Mouse (Mus musculus) kidney, adult 18-20 months (tissue): ENCODE results near the gene Mthfd1l.

Experiments used
- DNase-seq: peaks from one replicate; pipeline ENCODE4 v3.0.0; 2021

Mthfd1l gene

DNA sequence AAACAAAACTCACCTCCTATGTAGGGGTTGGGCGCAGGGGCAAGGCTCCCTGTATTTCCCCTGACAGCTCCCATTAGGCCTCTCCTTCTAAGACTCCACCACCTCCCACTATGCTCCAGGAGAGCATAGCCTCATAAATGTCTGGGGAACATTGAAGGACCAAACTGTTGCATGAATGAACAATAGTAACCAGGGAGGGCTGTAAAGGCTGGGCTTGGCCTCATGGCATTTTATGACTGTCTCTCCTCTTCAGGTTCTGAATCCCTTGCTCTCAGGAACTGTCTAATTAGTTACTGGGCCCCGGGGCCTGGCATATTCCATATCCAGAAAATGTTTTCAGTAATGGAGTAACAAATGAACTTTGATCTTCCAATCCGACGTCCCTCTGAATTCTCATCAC, 112.0 kb downstream of the Mthfd1l start:
- DNase-seq, result no peak

DNA sequence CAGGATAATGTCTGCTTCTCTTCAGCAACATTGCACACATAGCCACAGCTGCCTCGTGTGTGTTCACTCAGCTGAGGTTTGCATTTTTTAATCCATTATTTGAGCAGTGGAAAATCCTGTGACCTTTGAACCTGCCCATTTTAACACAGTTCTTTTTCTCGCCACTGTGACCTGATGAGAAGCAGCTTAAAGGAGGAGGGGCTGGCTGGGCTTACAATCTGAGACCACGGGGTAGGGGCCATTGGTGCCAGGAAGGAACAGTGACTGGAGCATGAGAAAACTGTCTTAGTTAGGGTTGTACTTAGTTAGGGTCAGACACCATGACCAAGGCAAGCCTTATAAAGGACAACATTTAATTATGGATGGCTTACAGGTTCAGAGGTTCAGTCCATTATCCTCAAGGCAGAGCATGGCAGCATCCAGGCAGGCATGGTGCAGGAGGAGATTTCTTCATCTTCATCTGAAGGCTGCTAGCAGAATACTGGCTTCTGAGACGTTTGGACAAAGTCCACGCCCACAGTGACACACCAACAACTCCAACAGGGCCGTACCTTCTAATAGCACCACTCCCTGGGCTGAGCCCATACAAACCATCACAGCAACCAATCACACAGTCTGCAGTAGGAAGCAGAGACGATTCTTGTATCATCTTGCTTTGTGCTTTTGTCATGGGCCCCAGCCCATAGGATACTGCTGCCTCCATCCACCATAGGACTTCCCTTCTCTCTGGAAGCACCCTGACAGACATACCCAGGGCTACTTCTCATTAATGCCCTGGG, 112.6 kb downstream of the Mthfd1l start:
- no peak for DNase-seq

DNA sequence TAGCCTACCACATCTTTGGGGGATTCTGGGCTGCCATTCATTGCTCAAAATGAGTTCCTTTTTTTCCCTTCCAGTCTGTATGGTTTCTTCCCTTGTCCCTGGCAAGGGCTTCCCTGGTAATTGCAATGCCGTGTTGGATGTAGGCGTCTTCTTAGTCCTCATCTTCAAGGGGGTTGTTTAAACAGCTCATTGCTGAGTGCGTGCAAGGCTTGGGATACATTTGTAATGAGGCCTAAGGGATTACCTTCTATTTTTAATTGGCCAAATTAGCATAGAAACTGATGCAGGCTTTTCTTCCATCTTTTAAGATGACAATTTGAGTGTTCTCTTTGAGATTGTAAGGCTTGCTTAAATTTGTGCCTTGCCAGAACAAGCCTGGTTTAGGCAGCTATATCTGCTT, 114.6 kb downstream of the Mthfd1l start:
- no peak for DNase-seq

DNA sequence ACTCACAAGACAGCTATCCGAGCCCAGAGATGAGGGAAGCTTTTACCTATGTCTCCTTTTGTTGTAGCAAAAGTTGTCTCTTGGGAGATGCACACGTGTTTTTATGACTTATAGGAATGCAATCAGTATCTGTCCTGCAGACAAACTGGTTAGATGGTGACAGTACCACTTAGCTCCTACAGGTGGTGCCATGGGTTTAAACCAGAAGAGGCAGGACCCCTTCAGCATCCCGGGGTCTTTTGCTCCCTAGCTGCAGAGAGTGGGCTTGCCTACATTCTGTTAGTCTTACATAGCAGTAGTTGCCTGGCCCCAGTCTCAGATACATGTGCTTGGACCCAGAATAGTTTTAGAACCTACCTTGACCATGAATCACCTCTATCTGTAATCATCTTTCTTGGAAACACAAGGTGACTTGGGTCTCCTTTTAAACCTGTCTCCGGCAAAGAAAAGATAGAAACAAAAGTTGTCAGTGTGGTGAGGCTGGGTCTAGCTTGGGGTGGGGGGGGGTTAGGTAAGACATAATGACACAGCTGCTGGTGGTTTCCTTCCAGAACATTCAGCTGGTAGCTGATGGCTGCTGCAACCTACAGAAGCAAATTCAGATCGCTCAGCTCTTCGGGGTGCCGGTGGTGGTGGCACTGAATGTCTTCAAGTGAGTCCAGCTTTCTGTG, 116.0 kb downstream of the Mthfd1l start:
- DNase-seq, result no peak

- DNase-seq, result no peak
Observed at GRCm38 (mm10) chr10:4089885-4090284, 117.0 kb downstream of the Mthfd1l start.

- no peak for DNase-seq
Observed at GRCm38 (mm10) chr10:4092990-4093389, 120.1 kb downstream of the Mthfd1l start.

- no peak for DNase-seq
Observed at GRCm38 (mm10) chr10:4094093-4094817, 121.3 kb downstream of the Mthfd1l start.

DNA sequence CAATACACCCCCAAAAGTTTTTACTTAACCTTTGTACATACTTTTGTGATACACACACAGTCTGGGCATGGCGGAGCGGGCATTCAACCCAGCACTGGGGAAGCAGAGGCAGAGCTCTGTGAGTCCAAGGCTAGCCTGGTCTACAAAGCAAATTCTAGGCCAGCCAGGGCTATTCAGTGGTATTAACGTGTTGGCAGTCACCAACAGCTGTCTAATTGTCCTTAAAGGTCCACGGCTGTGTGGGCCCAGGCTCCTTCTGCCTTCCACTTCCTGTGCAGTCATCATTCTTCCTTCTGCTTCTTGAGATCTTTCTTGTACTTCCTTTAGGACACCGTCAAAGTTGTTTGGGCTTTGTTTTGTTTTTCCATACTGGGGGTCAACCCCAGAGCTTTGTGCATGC, 123.2 kb downstream of the Mthfd1l start:
- no peak for DNase-seq

GRCm38 (mm10) chr10:4100007-4100406, 127.1 kb downstream of the Mthfd1l start:
- no peak for DNase-seq

DNA sequence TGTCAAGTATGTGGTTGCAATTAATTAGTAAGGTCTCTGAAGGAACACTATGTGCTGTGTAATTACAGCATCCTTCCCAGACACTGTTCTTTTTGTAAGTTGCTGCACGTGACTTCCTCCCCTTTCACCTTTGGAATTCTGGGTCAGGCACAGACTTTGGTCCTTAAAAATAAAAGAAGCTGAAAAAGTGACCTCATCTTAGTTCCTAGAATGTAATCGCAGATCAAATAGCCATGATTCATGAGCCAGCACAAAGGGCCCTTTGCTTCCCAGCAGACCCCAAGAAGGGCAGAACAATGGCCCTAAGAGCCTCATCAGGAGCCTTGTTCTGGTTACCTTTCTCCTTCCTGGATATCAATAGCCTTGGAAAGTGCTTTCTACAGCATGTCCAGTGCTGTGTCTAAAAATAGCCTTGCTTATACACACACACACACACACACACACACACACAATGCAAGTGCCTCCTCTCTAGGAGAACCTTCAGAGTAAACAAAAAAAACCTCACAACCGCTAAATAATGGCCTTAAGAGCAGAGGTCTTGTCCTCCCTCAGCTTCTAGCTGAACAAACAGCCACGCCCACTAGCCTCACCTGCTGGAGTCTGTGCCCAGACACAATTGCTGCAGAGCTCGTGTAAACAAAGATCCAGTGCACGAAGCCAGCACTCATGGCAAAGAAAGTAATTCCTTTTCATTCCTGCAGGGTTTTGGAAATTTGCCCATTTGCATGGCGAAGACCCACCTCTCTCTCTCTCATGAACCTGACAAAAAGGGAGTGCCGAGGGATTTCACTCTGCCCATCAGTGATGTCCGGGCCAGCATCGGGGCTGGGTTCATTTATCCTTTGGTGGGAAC, 133.0 kb downstream of the Mthfd1l start:
- no peak for DNase-seq

DNA sequence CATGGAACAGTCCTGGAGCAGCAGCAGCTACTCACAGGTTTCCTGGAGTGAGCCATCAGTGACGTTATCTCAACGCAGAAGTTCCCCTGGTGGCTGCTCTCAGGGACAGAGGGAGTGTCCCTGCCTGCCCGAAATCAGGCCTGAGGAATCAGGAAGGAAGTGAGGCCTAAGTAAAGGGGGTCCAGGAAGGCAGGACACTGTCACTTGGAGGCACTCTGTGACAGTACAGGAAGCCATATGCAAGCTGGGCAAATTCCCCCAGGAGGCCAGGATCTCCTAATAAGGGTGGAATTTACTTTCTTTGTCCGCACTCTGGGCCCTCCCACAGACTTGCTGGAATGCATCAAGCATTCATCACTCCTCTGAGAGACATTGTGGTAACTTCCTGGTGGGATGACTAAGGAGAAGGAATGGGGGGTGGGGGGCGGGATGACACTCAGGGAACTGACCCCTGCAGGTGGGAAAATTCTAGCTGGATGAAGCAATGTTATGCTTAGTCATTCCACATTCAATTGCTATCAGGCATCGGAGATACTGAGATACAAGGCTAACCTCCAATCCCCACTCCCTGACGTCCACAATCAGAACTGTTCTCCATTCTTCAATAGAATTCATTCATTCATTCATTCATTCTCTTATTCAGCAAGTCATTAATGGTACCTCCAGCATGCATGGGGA, 134.9 kb downstream of the Mthfd1l start:
- peak; percentile 45 for DNase-seq

- no peak for DNase-seq
Observed at GRCm38 (mm10) chr10:4108462-4108861, 135.5 kb downstream of the Mthfd1l start.

DNA sequence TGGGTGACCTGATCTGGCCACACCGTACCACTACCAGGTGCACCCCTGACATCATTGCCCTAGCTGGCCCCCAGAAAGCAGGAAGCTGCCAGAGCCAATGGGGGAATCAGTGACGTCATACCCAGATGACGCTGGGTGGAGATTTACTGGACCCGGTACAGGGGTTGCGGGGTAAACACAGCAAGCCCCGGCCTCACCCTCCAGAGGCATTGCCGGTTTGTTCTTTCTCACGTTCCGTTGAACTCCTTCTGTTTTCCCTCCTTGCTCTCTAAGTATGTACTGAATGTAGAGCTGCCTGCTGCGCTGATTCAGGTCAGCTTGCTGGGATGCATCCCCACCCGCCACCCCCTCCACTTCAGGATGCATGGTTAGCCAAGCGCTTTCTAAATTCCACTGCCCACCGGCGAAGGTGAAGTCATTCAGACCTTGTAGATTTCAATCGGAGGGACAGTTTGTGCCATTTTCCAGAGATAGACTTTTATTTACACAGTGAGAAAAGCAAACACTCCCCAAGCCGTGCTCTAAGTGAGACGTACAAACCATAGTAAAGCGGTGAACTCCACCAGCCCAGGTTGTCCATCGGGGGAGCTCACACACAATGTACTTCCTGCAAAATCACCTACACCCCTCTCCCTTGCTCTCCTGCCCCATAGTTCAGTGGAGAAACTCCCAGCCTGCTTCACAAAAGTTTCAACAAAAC, 138.3 kb downstream of the Mthfd1l start:
- DNase-seq, result no peak

GRCm38 (mm10) chr10:4111795-4112139, 138.8 kb downstream of the Mthfd1l start:
- no peak for DNase-seq

DNA sequence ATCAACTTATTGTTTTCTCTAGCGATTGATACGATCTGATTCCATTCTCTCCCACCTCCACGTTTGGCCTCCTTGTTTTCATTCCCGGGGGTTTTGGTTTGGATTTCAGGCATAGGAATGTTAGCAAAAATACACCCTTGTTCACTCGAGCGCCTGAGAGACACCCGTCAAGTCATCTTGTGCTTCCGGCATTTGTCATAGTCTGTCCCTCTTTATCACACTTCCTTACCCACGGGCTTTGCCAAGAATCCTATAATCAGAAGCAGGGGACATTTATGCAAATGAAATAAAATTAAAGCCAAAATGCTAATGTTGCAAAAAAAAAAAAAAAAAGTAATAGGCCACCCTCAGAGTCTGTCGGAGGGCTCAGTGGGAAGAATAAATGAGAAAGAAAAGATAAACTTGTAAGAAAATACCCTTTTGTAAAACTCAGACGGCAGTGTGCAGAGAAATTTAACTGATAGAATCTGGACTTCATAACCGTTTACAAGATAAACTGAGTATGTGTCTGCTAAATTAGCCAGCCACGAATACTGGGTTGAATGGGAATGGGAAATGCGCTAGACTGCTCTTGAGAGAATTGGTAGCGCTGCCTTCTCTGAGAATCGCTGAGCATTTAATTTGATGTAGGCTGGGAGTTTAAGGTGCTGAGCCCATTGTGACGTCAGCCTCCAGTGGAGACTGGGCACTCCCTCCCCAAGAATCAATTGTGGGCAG, 139.9 kb downstream of the Mthfd1l start:
- DNase-seq, result no peak

DNA sequence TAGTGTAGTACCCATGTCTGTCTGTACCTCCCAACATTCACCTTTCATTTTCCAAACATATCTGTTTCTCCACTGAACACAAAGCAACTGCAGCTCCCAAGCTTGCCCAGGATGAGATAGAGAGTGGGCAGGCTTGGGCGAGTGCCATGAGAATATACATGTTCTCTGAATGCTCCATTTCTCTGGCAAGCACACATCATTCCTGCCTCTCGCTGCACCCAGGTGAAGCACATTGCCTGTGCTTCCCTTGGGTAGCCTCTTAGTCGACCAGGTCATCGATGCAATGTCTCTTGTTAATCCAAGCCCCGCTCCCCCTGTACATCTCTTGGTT, 140.4 kb downstream of the Mthfd1l start:
- no peak for DNase-seq

DNA sequence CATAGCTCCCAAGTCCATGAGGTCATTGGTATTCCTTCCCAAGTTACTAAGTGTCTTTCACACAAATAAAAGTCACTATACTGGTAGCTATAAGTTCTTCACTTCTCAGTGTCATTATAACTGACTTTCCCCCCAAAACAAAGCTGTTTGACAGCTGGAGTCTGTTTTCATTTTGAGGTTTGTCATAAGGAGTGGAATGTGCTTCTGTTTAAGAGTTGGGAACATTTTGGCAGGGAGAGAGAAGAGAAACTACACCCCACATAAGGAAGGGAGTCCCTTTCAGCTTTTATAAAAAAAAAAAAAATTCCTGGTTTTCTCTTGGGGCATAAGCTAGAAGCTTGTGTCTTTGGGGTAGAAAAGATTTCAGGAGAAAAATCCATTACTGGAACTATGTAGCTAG, 143.7 kb downstream of the Mthfd1l start:
- DNase-seq, result no peak

DNA sequence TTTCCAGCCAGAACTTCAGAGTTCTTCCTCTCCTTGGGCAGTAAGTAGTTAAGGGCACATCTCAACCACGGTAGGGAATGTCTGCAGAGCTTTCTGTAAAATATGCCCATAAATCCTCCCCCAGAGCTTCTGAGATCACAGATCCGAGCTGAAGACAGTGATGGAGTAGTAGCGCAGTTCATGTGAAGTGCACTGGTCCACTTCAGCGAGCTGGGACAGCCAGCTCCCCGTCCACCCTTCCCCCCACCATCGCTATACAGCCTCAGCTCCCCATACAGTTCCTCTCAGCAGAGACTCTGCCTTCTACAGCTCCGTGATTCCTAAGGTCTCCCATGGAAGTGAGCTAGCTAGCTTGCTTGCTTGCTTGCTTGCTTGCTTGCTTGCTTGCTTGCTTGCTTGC, 144.2 kb downstream of the Mthfd1l start:
- no peak for DNase-seq

DNA sequence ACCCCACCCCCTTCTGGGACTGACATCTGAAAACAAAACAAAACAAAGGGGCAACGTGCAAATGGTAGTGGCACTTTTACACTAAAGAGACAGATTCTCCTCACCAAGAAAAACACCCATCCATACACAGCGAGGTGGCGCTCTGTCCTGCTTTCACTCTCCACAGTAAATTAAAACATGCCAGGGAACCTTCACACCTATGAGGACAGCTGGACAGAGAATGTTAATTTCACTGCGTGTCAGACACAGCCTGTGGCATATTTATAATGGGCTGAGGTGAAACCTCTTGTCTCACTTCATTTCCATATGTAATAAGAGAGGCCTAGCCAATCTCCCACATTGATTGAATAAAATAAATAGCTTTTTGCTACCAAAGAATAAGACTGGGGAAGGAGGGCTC, 146.4 kb downstream of the Mthfd1l start:
- no peak for DNase-seq

DNA sequence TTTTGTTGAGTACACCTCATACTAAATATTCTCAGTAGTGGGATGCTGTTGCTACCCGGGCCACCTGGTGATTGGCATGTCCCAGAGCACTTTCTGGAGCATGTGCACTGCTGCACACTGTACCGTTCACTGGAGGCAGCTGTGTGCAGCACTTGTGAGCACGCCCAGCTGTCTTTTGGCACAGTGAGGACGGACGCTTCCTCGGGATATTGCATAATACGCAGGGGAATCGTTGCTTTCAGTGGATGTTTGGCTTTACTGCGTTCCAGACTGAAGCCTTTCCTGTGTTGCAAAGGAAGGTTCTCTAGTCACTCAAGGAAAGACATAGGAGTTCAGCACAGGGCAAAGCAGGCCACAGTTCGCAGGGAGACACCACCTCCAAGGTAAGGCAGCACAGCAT, 147.8 kb downstream of the Mthfd1l start:
- DNase-seq, result peak; percentile 38

DNA sequence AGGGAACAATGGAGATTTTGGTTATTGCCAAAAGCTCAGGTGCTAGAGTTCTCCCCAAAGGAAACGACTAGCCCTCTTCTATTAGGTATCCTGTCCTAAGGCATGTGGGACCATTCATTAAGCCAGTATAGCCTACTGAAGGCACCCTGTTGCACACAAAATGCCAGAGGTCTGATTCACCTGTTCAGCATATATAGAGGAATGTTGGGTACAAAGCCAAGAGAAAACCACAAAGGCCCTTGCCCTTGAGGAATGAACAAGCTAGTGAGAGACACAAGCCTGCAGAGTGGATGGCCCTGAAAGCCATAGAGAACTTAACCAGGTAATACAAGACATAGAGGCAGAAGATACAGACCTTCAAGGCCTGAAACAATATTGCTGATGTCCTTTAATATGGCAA, 148.3 kb downstream of the Mthfd1l start:
- no peak for DNase-seq
